Mouse (Mus musculus) embryo, embryonic 10.5 days (tissue): ENCODE data around the gene P2ry6.

Source experiments
- DNase-seq: peaks from one replicate; pipeline ENCODE4 v3.0.0-alpha.2; 2015; ENCODE audit warnings: low spot score

P2ry6 gene

GRCm38 (mm10) chr7:100916526-100916925 lies 57.9 kb downstream of the P2ry6 start:
- no peak for DNase-seq

GRCm38 (mm10) chr7:100915204-100915603 lies 59.2 kb downstream of the P2ry6 start:
- no peak for DNase-seq

GRCm38 (mm10) chr7:100911791-100912190 lies 62.7 kb downstream of the P2ry6 start:
- no peak for DNase-seq

GRCm38 (mm10) chr7:100911246-100911770 lies 63.1 kb downstream of the P2ry6 start:
- peak; percentile 88 for DNase-seq

- no peak for DNase-seq
Observed at GRCm38 (mm10) chr7:100908567-100908966, 65.9 kb downstream of the P2ry6 start.

GRCm38 (mm10) chr7:100908061-100908460 lies 66.4 kb downstream of the P2ry6 start:
- no peak for DNase-seq

- peak; percentile 89 for DNase-seq
Observed at GRCm38 (mm10) chr7:100907231-100907630, 67.2 kb downstream of the P2ry6 start.

GRCm38 (mm10) chr7:100906029-100906789 lies 68.2 kb downstream of the P2ry6 start:
- no peak for DNase-seq

GRCm38 (mm10) chr7:100905037-100905436 lies 69.4 kb downstream of the P2ry6 start:
- DNase-seq = no peak

- DNase-seq = no peak
Observed at GRCm38 (mm10) chr7:100904612-100905011, 69.8 kb downstream of the P2ry6 start.

- no peak for DNase-seq
Observed at GRCm38 (mm10) chr7:100902451-100903137, 71.9 kb downstream of the P2ry6 start.

GRCm38 (mm10) chr7:100897828-100898227 lies 76.6 kb downstream of the P2ry6 start:
- no peak for DNase-seq

GRCm38 (mm10) chr7:100894833-100895226 lies 79.6 kb downstream of the P2ry6 start:
- DNase-seq = peak; percentile 20

GRCm38 (mm10) chr7:100894057-100894832 lies 80.2 kb downstream of the P2ry6 start:
- peak; percentile 50 for DNase-seq

GRCm38 (mm10) chr7:100893249-100894056 lies 81.0 kb downstream of the P2ry6 start:
- DNase-seq = no peak
